Mouse (Mus musculus): ENCODE results near the gene Tsr3. TPM values are rescaled to one million over a fixed set of nuclear protein-coding genes. Genes with fewer than 3 reads are reported as not detected.

The Tsr3 gene
- 33.2 TPM for polyA plus RNA-seq (2015; fragmentation: Illumina TruSeq; extraction: RNeasy Lipid Tissue Mini Kit (QIAGEN cat#74804); ENCODE audit: low read depth, low replicate concordance)

DNA sequence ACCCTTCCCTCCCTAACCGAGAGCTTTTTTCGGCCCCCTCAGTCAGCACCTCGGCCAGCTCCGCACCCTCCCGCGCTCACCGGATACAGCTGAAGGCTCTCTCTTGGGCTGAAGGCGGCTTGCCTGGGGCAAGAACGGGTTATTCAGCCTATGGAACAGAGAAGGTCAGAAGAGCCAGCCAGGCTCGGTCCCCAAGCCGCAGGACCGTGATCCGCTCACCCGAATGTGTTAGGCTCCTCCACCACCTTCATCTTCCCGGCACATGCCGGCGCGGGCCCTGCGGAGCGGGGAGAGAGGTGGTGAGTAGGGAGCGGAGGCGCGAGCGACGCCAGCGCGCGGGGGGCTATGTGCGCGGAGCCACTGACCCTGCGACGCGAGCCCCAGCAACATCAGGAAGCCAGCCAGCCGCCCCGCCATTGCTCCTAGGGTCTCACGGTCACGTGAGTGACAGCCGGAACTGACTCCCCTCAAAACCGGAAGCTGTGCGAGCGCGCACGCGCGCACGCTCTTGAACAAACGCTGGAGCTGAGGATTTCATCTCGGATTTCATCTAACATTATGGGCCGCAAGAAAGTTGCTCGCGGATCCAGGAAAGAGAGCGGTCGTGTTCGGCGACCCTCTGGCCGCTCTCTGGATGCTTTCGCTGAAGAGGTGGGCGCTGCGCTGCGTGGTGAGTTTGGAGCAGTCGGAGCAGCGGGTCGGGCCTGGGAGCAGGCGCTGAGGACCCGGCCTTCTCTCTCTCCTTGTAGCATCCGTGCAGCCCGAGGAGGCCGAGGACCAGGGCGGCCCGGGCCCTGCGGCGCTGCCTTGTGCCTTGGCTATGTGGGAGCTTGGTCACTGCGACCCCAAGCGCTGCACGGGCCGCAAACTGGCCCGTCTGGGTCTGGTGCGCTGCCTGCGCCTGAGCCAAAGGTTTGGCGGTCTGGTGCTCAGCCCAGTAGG, at the start of gene Tsr3, which contains the start of gene Gnptg:
Tsr3 (plus strand) TSS at position 476 of the 942 bp plus-strand sequence.
Gnptg (minus strand) TSS at position 430 of the 942 bp plus-strand sequence.

GRCm38 (mm10) chr17:25256140-25256754, 16.3 kb downstream of the Tsr3 start, which contains the start of gene Baiap3:
Gene Baiap3, minus strand, starts transcription at chr17:25256364.

GRCm38 (mm10) chr17:25274571-25275346, 34.8 kb downstream of the Tsr3 start, which contains the start of gene Ube2i:
Gene Ube2i, minus strand, starts transcription at chr17:25274622.

Other genes with a start within 250 kb of the Tsr3 start
- gene Cramp1l, start 224.4 kb upstream of the Tsr3 start, polyA plus RNA-seq (2015; fragmentation: Illumina TruSeq; extraction: RNeasy Lipid Tissue Mini Kit (QIAGEN cat#74804); ENCODE audit: low read depth, low replicate concordance): 11.8 TPM
- 13.7 TPM for gene Ift140, start 224.1 kb upstream of the Tsr3 start, polyA plus RNA-seq (2015; fragmentation: Illumina TruSeq; extraction: RNeasy Lipid Tissue Mini Kit (QIAGEN cat#74804); ENCODE audit: low read depth, low replicate concordance)
- gene Tmem204, start 156.6 kb upstream of the Tsr3 start, polyA plus RNA-seq (2015; fragmentation: Illumina TruSeq; extraction: RNeasy Lipid Tissue Mini Kit (QIAGEN cat#74804); ENCODE audit: low read depth, low replicate concordance): 13.5 TPM
- 26.7 TPM for gene Telo2, start 124.2 kb upstream of the Tsr3 start, polyA plus RNA-seq (2015; fragmentation: Illumina TruSeq; extraction: RNeasy Lipid Tissue Mini Kit (QIAGEN cat#74804); ENCODE audit: low read depth, low replicate concordance)
- not detected for gene Ptx4, start 119.4 kb upstream of the Tsr3 start, polyA plus RNA-seq (2015; fragmentation: Illumina TruSeq; extraction: RNeasy Lipid Tissue Mini Kit (QIAGEN cat#74804); ENCODE audit: low read depth, low replicate concordance)
- 34.5 TPM for gene Clcn7, start 106.8 kb upstream of the Tsr3 start, polyA plus RNA-seq (2015; fragmentation: Illumina TruSeq; extraction: RNeasy Lipid Tissue Mini Kit (QIAGEN cat#74804); ENCODE audit: low read depth, low replicate concordance)
- not detected for gene Ccdc154, start 77.7 kb upstream of the Tsr3 start, polyA plus RNA-seq (2015; fragmentation: Illumina TruSeq; extraction: RNeasy Lipid Tissue Mini Kit (QIAGEN cat#74804); ENCODE audit: low read depth, low replicate concordance)
- not detected for gene Gm38655, start 64.7 kb upstream of the Tsr3 start, polyA plus RNA-seq (2015; fragmentation: Illumina TruSeq; extraction: RNeasy Lipid Tissue Mini Kit (QIAGEN cat#74804); ENCODE audit: low read depth, low replicate concordance)
- 24.5 TPM for gene BC003965, start 55.6 kb upstream of the Tsr3 start, polyA plus RNA-seq (2015; fragmentation: Illumina TruSeq; extraction: RNeasy Lipid Tissue Mini Kit (QIAGEN cat#74804); ENCODE audit: low read depth, low replicate concordance)
- 35.6 TPM for gene Unkl, start 51.8 kb upstream of the Tsr3 start, polyA plus RNA-seq (2015; fragmentation: Illumina TruSeq; extraction: RNeasy Lipid Tissue Mini Kit (QIAGEN cat#74804); ENCODE audit: low read depth, low replicate concordance)
- 127 TPM for gene Gnptg, start within 50 bp of the Tsr3 start, polyA plus RNA-seq (2015; fragmentation: Illumina TruSeq; extraction: RNeasy Lipid Tissue Mini Kit (QIAGEN cat#74804); ENCODE audit: low read depth, low replicate concordance)
- 27.7 TPM for gene Baiap3, start 16.2 kb downstream of the Tsr3 start, polyA plus RNA-seq (2015; fragmentation: Illumina TruSeq; extraction: RNeasy Lipid Tissue Mini Kit (QIAGEN cat#74804); ENCODE audit: low read depth, low replicate concordance)
- gene Ube2i, start 34.5 kb downstream of the Tsr3 start, polyA plus RNA-seq (2015; fragmentation: Illumina TruSeq; extraction: RNeasy Lipid Tissue Mini Kit (QIAGEN cat#74804); ENCODE audit: low read depth, low replicate concordance): 197 TPM
- gene Prss34, start 58.2 kb downstream of the Tsr3 start, polyA plus RNA-seq (2015; fragmentation: Illumina TruSeq; extraction: RNeasy Lipid Tissue Mini Kit (QIAGEN cat#74804); ENCODE audit: low read depth, low replicate concordance): not detected
- gene Prss28, start 68.5 kb downstream of the Tsr3 start, polyA plus RNA-seq (2015; fragmentation: Illumina TruSeq; extraction: RNeasy Lipid Tissue Mini Kit (QIAGEN cat#74804); ENCODE audit: low read depth, low replicate concordance): not detected
- gene Prss29, start 78.5 kb downstream of the Tsr3 start, polyA plus RNA-seq (2015; fragmentation: Illumina TruSeq; extraction: RNeasy Lipid Tissue Mini Kit (QIAGEN cat#74804); ENCODE audit: low read depth, low replicate concordance): not detected
- gene Tpsab1, start 105.4 kb downstream of the Tsr3 start, polyA plus RNA-seq (2015; fragmentation: Illumina TruSeq; extraction: RNeasy Lipid Tissue Mini Kit (QIAGEN cat#74804); ENCODE audit: low read depth, low replicate concordance): not detected
- gene Tpsb2, start 126.1 kb downstream of the Tsr3 start, polyA plus RNA-seq (2015; fragmentation: Illumina TruSeq; extraction: RNeasy Lipid Tissue Mini Kit (QIAGEN cat#74804); ENCODE audit: low read depth, low replicate concordance): 0.45 TPM
- gene Tpsg1, start 129.1 kb downstream of the Tsr3 start, polyA plus RNA-seq (2015; fragmentation: Illumina TruSeq; extraction: RNeasy Lipid Tissue Mini Kit (QIAGEN cat#74804); ENCODE audit: low read depth, low replicate concordance): not detected
- gene Cacna1h, start 193.6 kb downstream of the Tsr3 start, polyA plus RNA-seq (2015; fragmentation: Illumina TruSeq; extraction: RNeasy Lipid Tissue Mini Kit (QIAGEN cat#74804); ENCODE audit: low read depth, low replicate concordance): 24.6 TPM
- gene Tekt4, start 214.4 kb downstream of the Tsr3 start, polyA plus RNA-seq (2015; fragmentation: Illumina TruSeq; extraction: RNeasy Lipid Tissue Mini Kit (QIAGEN cat#74804); ENCODE audit: low read depth, low replicate concordance): 0.89 TPM

All from brain, adult 10 weeks (tissue).